Mouse (Mus musculus): Measurements from ENCODE around the gene Cracr2b.

Gene Cracr2b

DNA sequence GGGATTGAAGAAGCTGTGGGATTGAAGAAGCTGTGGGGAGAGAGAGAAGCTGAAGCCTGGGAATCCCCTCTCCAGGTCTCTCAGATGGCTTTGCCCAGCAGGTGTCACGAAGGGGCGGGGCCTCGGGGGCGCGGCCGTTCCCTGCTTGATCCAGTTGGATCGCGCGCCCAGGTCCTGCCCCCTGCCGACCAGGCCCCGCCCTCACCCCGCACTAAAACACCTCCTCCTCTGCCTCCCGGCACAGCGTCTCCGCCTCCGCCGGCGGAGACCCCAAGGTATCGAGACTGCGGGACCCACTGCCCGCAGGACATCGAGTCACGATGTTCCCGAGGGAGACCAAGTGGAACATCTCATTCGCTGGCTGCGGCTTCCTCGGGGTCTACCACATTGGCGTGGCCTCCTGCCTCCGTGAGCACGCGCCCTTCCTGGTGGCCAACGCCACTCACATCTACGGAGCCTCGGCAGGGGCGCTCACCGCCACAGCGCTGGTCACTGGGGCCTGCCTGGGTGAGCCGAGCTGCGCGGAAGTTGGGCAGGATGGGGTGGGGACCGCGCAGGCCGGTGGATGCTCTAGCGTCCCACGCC lies 5.8 kb upstream of the Cracr2b start, which contains the start of gene Pnpla2:
TSS of gene Pnpla2 (plus strand) at position 232 of the 585 bp plus-strand sequence.
- peak; percentile 80 for DNase-seq (ENCODE audit: low read depth, low spot score)

GRCm38 (mm10) chr7:141455610-141456314 lies 5.1 kb upstream of the Cracr2b start:
- DNase-seq (ENCODE audit: low read depth, low spot score): no peak

DNA sequence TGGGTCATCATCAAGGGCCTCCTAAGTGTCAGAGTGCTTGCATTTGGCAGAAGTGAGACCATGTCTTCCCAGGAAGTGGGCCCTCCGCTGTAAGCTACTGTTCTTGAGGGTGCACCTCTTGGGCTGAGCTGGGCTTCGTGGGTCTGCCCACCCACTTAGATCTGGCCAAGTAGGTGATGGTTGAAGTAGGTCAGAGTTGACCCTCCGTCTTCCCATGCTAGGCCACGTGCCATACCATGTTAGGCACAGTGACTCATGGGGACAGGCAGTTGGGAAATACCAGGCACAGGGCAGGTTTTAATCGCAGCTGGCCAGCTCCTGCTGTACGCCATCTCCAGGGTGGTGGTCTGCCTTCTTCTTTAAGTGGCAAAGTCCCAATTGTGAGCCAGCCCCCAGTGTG lies 4.2 kb upstream of the Cracr2b start:
- no peak for DNase-seq (ENCODE audit: low read depth, low spot score)

- DNase-seq (ENCODE audit: low read depth, low spot score): no peak
These were observed 3.7 kb upstream of the Cracr2b start for GRCm38 (mm10) chr7:141457236-141457635.

DNA sequence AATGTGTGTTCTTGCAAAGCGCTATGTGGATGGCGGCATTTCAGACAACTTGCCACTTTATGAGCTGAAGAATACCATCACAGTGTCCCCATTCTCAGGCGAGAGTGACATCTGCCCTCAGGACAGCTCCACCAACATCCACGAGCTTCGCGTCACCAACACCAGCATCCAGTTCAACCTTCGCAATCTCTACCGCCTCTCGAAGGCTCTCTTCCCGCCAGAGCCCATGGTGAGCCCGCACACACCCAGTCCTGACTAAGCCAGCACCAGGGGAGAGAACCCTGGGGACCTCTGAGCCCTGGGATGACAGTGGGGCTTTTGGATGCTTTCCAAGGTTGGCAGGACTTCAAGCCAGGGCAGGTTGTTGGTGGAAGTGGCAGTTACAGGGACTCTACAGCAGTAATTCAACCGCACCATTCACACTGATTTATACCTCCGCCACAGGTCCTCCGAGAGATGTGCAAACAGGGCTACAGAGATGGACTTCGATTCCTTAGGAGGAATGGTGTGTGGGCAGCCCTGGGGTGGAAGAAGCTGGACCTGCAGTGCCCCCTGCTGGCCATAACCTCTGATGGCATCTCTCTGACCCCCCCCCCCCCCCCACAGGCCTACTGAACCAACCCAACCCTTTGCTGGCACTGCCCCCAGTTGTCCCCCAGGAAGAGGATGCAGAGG lies 2.8 kb upstream of the Cracr2b start:
- DNase-seq (ENCODE audit: low read depth, low spot score): no peak

DNA sequence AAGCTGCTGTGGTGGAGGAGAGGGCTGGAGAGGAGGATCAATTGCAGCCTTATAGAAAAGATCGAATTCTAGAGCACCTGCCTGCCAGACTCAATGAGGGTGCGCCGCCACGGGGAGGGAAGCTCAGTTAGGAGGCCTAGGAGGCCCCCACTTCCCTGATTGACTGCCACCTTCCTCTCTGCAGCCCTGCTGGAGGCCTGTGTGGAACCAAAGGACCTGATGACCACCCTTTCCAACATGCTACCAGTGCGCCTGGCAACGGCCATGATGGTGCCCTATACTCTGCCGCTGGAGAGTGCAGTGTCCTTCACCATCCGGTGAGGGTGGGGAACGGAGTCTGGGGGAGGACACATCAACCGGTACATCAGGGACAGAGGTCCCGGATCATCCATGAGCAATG lies 2.2 kb upstream of the Cracr2b start:
- no peak for DNase-seq (ENCODE audit: low read depth, low spot score)

DNA sequence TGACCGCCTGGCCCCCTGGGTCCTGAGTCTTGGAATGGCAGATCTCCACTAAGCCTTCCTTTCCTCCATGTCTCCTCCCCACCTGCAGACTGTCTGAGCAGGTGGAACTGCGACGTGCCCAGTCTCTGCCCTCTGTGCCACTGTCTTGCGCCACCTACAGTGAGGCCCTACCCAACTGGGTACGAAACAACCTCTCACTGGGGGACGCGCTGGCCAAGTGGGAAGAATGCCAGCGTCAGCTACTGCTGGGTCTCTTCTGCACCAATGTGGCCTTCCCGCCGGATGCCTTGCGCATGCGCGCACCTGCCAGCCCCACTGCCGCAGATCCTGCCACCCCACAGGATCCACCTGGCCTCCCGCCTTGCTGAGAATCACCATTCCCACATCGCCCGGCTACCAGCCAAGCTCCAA lies 1.6 kb upstream of the Cracr2b start:
- no peak for DNase-seq (ENCODE audit: low read depth, low spot score)

DNA sequence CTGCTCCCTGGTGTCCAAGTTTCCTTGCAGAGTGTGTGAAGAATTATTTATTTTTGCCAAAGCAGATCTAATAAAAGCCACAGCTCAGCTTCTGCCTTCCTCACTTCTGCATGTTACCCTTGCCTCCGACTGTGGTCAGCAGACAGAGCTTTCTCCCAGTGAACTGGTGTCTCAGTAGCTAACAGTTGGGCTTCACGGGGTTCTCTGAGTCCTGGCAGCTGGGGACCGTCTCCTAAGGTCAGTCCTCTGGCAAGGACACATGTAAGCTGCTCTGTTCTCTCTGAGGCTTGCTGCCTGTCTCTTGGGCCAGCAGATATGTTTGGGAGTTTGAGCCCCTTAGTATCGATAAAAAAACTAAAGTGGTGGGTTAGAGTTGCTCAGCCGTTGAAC lies 898 bp upstream of the Cracr2b start:
- no peak for DNase-seq (ENCODE audit: low read depth, low spot score)

DNA sequence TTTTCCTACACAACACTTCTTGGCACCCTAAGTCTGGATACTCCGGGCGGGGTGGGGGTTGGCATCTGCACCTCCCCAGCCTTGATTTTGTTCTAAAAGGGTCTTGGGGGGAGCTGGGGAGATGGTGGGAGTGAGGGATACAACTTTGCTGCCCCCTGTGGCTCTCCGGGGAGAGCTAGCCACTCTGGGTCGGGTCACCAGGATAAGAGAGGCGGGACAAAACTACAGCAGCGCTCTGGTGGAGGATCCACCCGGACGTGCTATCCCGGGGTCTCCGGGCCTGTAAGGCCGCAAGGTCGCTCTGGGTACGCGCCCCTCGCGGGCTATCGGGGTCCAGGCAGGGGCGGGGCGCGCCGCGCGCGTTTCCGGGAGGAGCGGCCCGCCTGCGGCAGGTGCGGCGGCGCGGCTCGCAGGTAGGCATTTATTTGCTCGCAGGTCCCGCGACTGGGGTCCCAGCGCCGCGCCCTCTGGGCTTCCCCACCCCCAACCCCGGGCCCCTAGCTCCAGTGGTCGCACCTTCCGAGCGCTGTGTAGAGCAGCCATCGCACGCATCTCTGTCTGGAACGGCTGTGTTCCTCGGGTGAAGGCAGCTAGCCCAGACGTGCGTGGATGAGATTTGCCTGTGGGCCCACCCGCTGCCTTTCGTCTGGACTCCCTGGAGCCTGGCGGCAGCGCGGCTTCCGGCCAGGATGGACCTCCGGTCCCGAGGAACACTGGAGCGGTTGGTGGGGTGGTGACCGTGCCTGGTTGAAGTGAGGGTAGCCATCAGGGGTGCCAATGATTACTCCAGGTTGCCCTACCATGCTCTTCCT lies 833 bp downstream of the Cracr2b start:
- DNase-seq (ENCODE audit: low read depth, low spot score): no peak

DNA sequence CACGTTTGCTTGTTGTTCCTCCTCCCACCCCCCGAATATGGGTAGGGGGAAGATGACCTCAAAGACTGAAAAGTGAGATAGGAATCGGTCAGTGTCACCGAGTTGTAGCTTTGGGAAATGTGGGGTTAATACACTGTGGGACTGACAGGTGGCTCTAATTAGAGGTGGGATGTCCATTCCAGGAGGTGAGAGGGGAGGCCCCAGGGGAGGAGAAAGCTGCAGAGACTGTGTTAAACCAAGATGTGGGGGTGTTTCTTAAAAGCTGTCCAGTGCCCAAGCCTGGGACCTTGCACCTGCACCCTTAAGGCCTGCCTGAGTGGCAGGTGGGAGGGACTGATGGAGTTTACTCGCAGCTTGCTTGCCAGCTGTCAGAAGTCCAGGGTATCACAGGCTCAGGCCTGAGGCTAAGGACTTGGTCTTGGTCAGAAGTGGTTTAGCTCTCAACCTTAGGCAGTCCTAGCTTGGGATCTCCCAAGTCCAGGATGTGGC lies 1.5 kb downstream of the Cracr2b start:
- DNase-seq (ENCODE audit: low read depth, low spot score): no peak

- DNase-seq (ENCODE audit: low read depth, low spot score): no peak
These were observed 3.1 kb downstream of the Cracr2b start for GRCm38 (mm10) chr7:141463824-141464602.

DNA sequence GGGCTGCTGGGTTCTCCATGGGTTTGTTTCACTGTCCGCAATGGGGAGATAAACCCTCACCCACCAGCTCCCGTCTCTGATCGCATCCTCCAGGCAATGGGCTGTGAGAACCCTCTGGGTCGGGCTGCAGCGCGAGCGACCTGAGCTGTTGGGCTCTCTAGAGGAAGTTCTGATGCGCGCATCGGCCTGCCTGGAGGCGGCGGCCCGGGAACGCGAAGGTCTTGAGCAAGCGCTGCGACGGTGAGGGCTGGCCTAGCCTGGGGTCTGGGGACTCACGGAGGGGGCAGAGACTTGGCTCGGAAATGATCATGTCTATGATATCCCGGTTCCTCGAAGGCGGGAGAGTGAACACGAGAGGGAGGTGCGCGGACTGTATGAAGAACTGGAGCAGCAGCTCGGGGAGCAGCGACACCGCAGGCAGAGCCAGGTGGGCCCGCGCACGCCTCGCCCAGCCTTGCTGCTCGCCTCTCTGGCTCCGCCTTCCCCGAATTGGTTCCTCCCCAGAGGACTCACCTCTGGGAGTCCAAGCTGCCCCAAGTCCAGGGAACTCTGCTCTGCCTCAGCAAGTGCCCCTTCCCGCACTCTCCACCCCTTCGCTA lies 3.8 kb downstream of the Cracr2b start:
- DNase-seq (ENCODE audit: low read depth, low spot score): no peak

DNA sequence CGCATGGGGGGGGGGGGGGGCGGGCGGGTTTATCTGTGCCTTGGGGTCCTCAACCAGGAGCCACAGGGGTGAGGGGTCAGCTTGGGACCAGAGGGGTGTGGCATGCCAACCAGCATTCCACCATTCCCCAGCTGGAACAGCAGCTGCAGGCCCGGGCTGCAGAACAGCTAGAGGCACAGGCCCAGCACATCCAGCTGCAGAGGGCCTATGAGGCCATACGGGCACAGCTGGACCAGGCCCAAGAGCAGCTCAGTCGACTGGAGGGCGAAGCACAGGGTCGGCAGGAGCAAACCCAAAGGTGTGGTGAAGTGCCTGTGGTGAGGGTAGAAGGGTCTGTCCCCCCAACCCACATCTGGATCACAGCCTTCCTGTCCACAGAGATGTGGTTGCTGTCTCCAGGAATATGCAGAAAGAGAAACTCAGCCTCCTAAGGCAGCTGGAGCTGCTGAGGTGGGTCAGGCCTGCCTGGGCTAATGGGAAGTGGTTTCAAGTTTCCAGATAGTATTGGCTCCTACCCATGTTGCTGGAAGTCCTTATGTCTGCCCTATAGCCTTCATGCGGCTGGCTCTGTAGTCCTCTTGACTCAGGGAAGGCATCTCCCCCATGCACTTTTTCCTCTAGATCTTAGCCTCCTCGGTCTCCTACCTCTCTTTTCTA lies 4.6 kb downstream of the Cracr2b start:
- no peak for DNase-seq (ENCODE audit: low read depth, low spot score)

- no peak for DNase-seq (ENCODE audit: low read depth, low spot score)
These were observed 5.1 kb downstream of the Cracr2b start for GRCm38 (mm10) chr7:141466045-141466394.

DNA sequence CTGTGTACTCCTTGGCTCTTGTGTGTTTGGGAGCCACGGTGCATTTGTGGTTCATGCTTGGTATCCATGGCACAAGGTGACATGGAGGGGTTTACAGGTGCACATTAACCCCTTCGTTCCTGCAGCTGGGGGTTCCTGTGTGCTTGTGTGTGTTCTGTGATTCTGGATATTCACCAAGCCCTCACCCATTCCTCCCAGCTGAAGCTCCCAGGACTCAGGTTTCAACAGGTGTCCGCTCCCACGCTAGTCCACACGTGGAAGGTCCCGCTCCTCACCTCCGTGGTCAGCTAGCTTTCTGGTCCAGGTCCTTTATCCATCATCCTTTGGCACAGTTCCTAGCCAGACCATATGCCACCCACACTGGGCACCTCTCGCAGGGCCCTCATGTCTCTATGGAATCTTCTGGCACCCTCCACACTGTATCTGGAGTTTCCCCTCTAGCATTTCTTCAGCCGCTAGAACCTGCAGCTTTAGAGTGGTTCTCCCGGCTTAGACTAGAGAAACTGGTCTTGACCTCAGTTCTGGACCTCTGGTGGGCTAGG lies 5.8 kb downstream of the Cracr2b start:
- DNase-seq (ENCODE audit: low read depth, low spot score): no peak

- no peak for DNase-seq (ENCODE audit: low read depth, low spot score)
These were observed 6.5 kb downstream of the Cracr2b start, which contains the start of gene Cd151 for GRCm38 (mm10) chr7:141467230-141468030. Gene Cd151, plus strand, starts transcription at chr7:141467392.

- DNase-seq (ENCODE audit: low read depth, low spot score): no peak
These were observed 7.2 kb downstream of the Cracr2b start for GRCm38 (mm10) chr7:141468164-141468521.

DNA sequence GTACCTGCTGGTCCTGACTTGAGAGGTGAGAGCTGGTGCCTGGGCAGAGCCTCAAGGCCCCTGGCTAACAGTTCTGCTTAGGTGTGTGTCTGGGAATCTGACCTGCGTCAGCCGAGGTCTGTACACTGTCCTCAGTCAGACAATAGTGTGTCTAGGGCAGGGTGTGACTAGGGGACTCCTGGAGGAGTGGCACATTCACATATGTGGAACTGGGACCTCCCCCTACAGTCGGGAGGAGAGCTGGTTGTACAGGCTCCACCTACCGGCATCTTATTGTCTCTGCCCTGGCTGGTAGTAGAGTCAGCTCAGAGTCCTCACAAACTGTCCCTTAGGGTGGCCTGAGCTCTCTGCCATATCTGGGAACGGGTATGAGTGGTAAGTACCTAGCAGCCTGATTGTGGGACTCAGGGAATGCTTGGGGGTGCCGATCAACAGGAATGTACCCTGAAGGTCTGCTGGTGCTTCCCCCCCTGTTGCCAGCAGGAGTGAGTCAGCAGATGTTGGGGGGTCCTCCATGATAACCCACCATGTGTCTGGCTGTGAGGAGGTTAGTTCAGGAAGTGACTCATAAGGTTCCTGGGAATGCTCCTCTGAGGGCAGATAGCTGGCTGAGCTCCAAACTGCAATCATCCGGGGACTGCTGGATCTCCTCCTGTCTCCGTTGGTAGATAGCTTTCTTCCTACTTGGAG lies 7.8 kb downstream of the Cracr2b start:
- no peak for DNase-seq (ENCODE audit: low read depth, low spot score)

DNA sequence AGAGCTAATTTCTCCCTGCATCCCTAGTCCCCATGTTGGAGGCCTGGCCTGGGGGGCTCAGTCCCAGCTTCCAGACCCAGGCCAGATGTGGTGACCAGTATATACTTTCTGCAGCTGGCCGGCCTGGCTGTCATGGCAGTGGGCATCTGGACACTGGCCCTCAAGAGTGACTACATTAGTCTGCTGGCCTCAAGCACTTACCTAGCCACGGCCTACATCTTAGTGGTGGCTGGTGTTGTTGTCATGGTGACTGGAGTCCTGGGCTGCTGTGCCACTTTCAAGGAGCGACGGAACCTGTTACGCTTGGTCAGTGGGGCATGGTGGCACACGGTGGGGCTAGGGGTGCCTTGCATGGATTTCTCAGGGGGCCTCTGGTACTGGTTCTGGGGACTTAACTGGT lies 8.5 kb downstream of the Cracr2b start:
- DNase-seq (ENCODE audit: low read depth, low spot score): no peak
